Mouse (Mus musculus): ENCODE measurements around the gene Pde8b.

The Pde8b gene

DNA sequence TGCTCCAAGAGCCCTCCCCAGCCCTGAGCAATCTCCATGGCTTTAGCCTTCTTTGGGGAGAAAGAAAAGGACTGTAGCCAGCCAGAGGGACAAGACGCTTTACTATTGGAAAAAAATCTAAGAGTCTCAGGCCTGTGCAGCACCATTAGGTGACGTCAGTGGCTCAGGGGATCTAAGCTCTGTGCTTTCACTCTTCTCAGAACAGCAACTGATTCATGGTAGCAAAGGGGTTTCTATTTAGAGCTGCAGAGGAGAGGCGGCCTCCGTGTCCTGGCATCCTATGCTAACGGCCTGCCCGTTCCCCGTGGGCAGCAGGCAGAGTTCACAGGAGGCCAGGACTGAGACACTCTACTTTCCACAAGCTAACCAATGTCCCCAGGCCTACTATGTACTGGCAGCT lies 169.1 kb downstream of the Pde8b start:
- DNase-seq (ENCODE audit: low spot score in 2 of 2): peak; percentile 41 to 45

GRCm38 (mm10) chr13:95078492-95078891 lies 171.6 kb downstream of the Pde8b start:
- DNase-seq (ENCODE audit: low spot score in 2 of 2): no peak

GRCm38 (mm10) chr13:95077688-95078087 lies 172.4 kb downstream of the Pde8b start:
- DNase-seq (ENCODE audit: low spot score in 2 of 2): no peak

- no peak for DNase-seq (ENCODE audit: low spot score in 2 of 2)
Observed at GRCm38 (mm10) chr13:95076142-95076541, 174.0 kb downstream of the Pde8b start.

GRCm38 (mm10) chr13:95073445-95074172 lies 176.5 kb downstream of the Pde8b start:
- no peak for DNase-seq (ENCODE audit: low spot score in 2 of 2)

- no peak for DNase-seq (ENCODE audit: low spot score in 2 of 2)
Observed at GRCm38 (mm10) chr13:95070268-95070667, 179.9 kb downstream of the Pde8b start.

- no peak for DNase-seq (ENCODE audit: low spot score in 2 of 2)
Observed at GRCm38 (mm10) chr13:95067854-95068253, 182.3 kb downstream of the Pde8b start.

- no peak for DNase-seq (ENCODE audit: low spot score in 2 of 2)
Observed at GRCm38 (mm10) chr13:95063390-95064017, 186.6 kb downstream of the Pde8b start.

- DNase-seq (ENCODE audit: low spot score in 2 of 2): no peak
Observed at GRCm38 (mm10) chr13:95058885-95059284, 191.3 kb downstream of the Pde8b start.

DNA sequence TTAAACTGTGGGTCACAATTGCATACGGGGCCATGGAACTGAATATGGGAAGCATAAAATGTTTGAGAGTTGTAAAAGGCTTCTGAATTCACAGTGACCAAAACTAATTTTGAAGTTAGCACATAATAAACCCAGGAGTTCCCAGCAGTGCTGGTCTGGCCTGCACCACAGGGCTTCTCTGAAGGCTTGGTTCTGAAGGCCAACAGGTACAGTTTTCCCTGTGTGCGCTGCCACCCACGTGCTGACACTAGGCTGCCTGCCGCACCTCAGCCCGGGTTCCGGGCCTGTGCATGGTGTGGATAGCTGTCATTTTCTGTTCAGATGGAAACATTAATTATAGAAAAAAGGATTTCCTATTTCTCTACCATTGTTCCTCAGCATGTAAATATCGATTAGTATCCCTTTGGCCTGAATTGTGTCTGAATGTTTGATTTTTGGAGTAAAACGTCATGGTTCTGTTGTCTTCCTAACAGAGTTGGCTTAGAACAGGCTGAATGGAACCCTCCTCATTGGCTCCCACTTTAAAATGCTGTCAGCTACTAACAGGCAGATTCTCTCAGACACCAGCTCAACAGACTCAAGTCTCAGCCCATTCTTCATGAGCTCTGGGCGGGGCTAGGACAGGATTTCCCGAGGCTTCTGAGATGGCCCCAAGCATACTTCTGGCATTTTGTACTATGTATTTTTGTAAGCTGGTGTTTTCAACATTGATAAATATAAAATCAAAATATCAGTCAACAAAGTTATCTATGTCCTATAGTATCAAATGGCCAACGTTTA lies 193.4 kb downstream of the Pde8b start:
- DNase-seq (ENCODE audit: low spot score in 2 of 2): no peak

DNA sequence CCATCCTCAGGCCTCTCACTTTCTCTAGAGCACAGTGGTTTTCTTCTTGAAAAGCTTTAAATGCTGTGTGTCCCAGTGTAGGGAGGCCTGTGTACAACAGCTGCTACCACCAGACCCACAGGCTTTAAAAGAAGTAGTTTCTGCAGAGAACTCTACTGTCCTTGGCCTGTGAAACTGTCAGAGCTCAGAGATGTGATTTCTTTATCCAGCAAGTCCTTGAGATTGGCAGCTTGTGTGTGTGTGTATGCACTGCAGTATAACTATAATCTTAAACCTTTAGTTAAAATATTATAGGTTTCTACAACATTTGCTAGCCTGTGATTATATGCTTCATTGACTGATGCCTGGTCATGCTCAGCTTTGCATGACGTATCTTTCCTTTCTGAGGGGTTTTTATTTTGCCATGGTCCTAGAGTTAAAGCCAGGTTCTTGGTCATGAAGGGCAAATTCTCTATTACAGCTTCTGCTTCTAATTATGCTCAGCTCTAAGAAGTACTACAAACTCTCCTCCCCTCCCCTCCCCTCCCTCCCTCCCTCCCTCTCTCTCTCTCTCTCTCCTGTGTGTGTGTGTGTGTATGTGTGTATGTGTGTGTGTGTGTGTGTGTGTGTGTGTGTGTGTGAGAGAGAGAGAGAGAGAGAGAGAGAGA lies 194.3 kb downstream of the Pde8b start:
- DNase-seq (ENCODE audit: low spot score in 2 of 2): no peak

GRCm38 (mm10) chr13:95052421-95052820 lies 197.7 kb downstream of the Pde8b start:
- no peak for DNase-seq (ENCODE audit: low spot score in 2 of 2)

- DNase-seq (ENCODE audit: low spot score in 2 of 2): no peak
Observed at GRCm38 (mm10) chr13:95050398-95050797, 199.7 kb downstream of the Pde8b start.

DNA sequence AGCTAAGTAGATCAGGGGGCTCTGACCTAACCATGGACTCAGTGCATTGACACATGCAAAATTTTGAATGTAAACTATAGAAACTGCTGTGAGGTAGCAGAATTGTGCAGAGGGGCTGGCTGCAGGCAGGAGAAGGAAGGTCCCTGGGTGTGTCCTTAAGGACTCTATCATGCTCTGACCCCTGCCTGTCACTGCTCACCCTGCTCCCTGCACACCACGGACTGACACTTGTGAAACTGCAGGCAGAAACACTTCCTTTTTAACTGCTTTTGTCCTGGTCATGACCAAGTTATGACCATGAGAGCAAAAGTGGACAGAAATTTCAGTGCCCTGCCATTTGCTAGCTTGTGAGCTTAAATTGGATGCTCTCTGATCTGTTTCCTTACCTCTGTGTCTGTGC lies 206.0 kb downstream of the Pde8b start:
- DNase-seq (ENCODE audit: low spot score in 2 of 2): no peak

GRCm38 (mm10) chr13:95040140-95040738 lies 209.9 kb downstream of the Pde8b start:
- no peak for DNase-seq (ENCODE audit: low spot score in 2 of 2)

- no peak for DNase-seq (ENCODE audit: low spot score in 2 of 2)
Observed at GRCm38 (mm10) chr13:95038200-95038599, 211.9 kb downstream of the Pde8b start.

GRCm38 (mm10) chr13:95034715-95035114 lies 215.4 kb downstream of the Pde8b start:
- DNase-seq (ENCODE audit: low spot score in 2 of 2): no peak

DNA sequence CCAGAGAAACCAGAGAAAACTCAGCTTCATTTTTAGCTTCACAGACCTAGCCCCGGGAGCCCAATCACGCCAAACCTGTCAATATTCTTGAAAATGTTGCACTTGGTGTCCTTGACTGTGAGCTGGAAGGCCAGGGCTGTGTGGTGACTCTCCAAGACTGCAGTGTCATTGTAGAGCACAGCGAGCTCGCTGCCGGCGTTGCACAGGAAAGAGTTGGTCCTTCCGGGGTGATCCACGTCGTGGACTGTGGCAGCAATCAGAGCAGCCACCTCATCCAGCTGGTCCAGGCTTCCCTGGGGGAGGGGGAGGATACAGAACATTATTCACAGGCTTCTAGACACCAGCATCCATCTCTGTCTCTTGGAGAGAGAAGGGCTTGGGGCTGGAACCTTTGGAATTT lies 216.0 kb downstream of the Pde8b start:
- DNase-seq (ENCODE audit: low spot score in 2 of 2): no peak

- DNase-seq (ENCODE audit: low spot score in 2 of 2): peak in 1 of 2 experiments; percentile 9
Observed at GRCm38 (mm10) chr13:95032973-95033372, 217.2 kb downstream of the Pde8b start.

- peak; percentile 3 to 8 for DNase-seq (ENCODE audit: low spot score in 2 of 2)
Observed at GRCm38 (mm10) chr13:95032127-95032831, 217.9 kb downstream of the Pde8b start.

GRCm38 (mm10) chr13:95030828-95031227 lies 219.3 kb downstream of the Pde8b start:
- DNase-seq (ENCODE audit: low spot score in 2 of 2): no peak

Data from heart, adult 9 months (tissue).